Mouse (Mus musculus): Measurements from ENCODE around the gene Tlcd1. TPM values are rescaled to one million over a fixed set of nuclear protein-coding genes. Genes with fewer than 3 reads are reported as not detected.
"Not testable (repeated sequence)": the region's sequence is repeated elsewhere in the genome, so short reads cannot be mapped to it uniquely, and the experiment has no call there.

Tlcd1 gene
- 1 to 10 TPM; 3.5 to 4.4 TPM for total RNA-seq (2021)
- long read RNA-seq, experiment 1, partial matches to known transcripts, result 0 of 1 reads
- long read RNA-seq, experiment 1, other reads (novel, unspliced or antisense), result 0 of 1 reads
- long read RNA-seq, experiment 2, partial matches to known transcripts, result 0 of 5 reads
- long read RNA-seq, experiment 2, other reads (novel, unspliced or antisense), result 1 of 5 reads

- peak; percentile 87 for DNase-seq
- intact Hi-C loops (cut with DNase I; ENCODE audit: low total_unique reads), result loop anchor here (5.0 kb wide), 1 partner anchor 119 kb away; no protein-coding TSS in a partner anchor
Observed at GRCm38 (mm10) chr11:78176402-78176862, at the start of gene Tlcd1, which contains the start of gene Nek8. Gene Tlcd1, plus strand, starts transcription at chr11:78176711. Gene Nek8, minus strand, starts transcription at chr11:78176675.

- DNase-seq, result no peak
- intact Hi-C loops (cut with DNase I; ENCODE audit: low total_unique reads), result no loop called here
Observed at GRCm38 (mm10) chr11:78126739-78127138, 49.8 kb upstream of the Tlcd1 start.

GRCm38 (mm10) chr11:78129458-78129857 lies 47.1 kb upstream of the Tlcd1 start:
- intact Hi-C loops (cut with DNase I; ENCODE audit: low total_unique reads), result no loop called here
- no peak for DNase-seq

- intact Hi-C loops (cut with DNase I; ENCODE audit: low total_unique reads), result no loop called here
- no peak for DNase-seq
Observed at GRCm38 (mm10) chr11:78133915-78134314, 42.6 kb upstream of the Tlcd1 start.

- intact Hi-C loops (cut with DNase I; ENCODE audit: low total_unique reads), result no loop called here
- no peak for DNase-seq
Observed at GRCm38 (mm10) chr11:78134344-78134743, 42.2 kb upstream of the Tlcd1 start.

- intact Hi-C loops (cut with DNase I; ENCODE audit: low total_unique reads); DNase-seq: not testable (repeated sequence)
Observed at GRCm38 (mm10) chr11:78135314-78135713, 41.2 kb upstream of the Tlcd1 start.

GRCm38 (mm10) chr11:78136132-78136531 lies 40.4 kb upstream of the Tlcd1 start:
- intact Hi-C loops (cut with DNase I; ENCODE audit: low total_unique reads), result no loop called here
- DNase-seq, result no peak

GRCm38 (mm10) chr11:78137584-78137983 lies 38.9 kb upstream of the Tlcd1 start:
- no peak for DNase-seq
- intact Hi-C loops (cut with DNase I; ENCODE audit: low total_unique reads), result no loop called here

- intact Hi-C loops (cut with DNase I; ENCODE audit: low total_unique reads), result no loop called here
- DNase-seq, result no peak
Observed at GRCm38 (mm10) chr11:78138023-78138422, 38.5 kb upstream of the Tlcd1 start.

GRCm38 (mm10) chr11:78140665-78141064 lies 35.8 kb upstream of the Tlcd1 start:
- intact Hi-C loops (cut with DNase I; ENCODE audit: low total_unique reads), result no loop called here
- DNase-seq, result no peak

- intact Hi-C loops (cut with DNase I; ENCODE audit: low total_unique reads), result no loop called here
- DNase-seq, result no peak
Observed at GRCm38 (mm10) chr11:78143520-78143919, 33.0 kb upstream of the Tlcd1 start.

GRCm38 (mm10) chr11:78146168-78146567 lies 30.3 kb upstream of the Tlcd1 start:
- no peak for DNase-seq
- intact Hi-C loops (cut with DNase I; ENCODE audit: low total_unique reads), result no loop called here

- DNase-seq, result no peak
- intact Hi-C loops (cut with DNase I; ENCODE audit: low total_unique reads), result no loop called here
Observed at GRCm38 (mm10) chr11:78146707-78147543, 29.6 kb upstream of the Tlcd1 start.

- no peak for DNase-seq
- intact Hi-C loops (cut with DNase I; ENCODE audit: low total_unique reads), result no loop called here
Observed at GRCm38 (mm10) chr11:78151161-78151560, 25.4 kb upstream of the Tlcd1 start.

- intact Hi-C loops (cut with DNase I; ENCODE audit: low total_unique reads), result no loop called here
- DNase-seq, result peak; percentile 73
Observed at GRCm38 (mm10) chr11:78152299-78153231, 23.9 kb upstream of the Tlcd1 start.

- intact Hi-C loops (cut with DNase I; ENCODE audit: low total_unique reads), result no loop called here
- DNase-seq, result peak; percentile 16
Observed at GRCm38 (mm10) chr11:78153778-78154177, 22.7 kb upstream of the Tlcd1 start.

GRCm38 (mm10) chr11:78155674-78156073 lies 20.8 kb upstream of the Tlcd1 start:
- no peak for DNase-seq
- intact Hi-C loops (cut with DNase I; ENCODE audit: low total_unique reads), result loop anchor here (5.0 kb wide), 1 partner anchor 98 kb away; no protein-coding TSS in a partner anchor

GRCm38 (mm10) chr11:78156156-78156699 lies 20.3 kb upstream of the Tlcd1 start:
- no peak for DNase-seq
- intact Hi-C loops (cut with DNase I; ENCODE audit: low total_unique reads), result loop anchor here (5.0 kb wide), 1 partner anchor 99 kb away; no protein-coding TSS in a partner anchor

GRCm38 (mm10) chr11:78159096-78159495 lies 17.4 kb upstream of the Tlcd1 start:
- intact Hi-C loops (cut with DNase I; ENCODE audit: low total_unique reads), result loop anchor here (5.0 kb wide), 1 partner anchor 102 kb away; no protein-coding TSS in a partner anchor

More at GRCm38 (mm10) chr11:78159096-78159495, 17.4 kb upstream of the Tlcd1 start:
- peak; percentile 68 for DNase-seq
